Mouse (Mus musculus) neural tube, embryonic 14.5 days (tissue): Measurements from ENCODE around the gene Tcta. TPM values are rescaled to one million over a fixed set of nuclear protein-coding genes. Genes with fewer than 3 reads are reported as not detected.

Experiments
- ATAC-seq: fragments of 200-750 bp; cut with Nextera tagmentation; 2 replicates; pipeline ENCODE4 v1.8.0; 2017; ENCODE audit warnings: low read depth, mild to moderate bottlenecking, moderate TSS enrichment, moderate library complexity
- H3K27ac ChIP-seq: fragments of 300-500 bp; sonication (generic); 2 replicates; pipeline ENCODE4 v1.5.1; 2014; ENCODE audit warnings: low read depth, mild to moderate bottlenecking, control low read depth, low read length, moderate library complexity, mixed read lengths
- H3K27me3 ChIP-seq: fragments of 300-500 bp; sonication (generic); 2 replicates; pipeline ENCODE4 v1.6.1; 2014; ENCODE audit warnings: low read length; ENCODE audit not compliant: control insufficient read depth, insufficient read depth
- H3K36me3 ChIP-seq: fragments of 300-500 bp; sonication (generic); 2 replicates; pipeline ENCODE4 v1.6.1; 2014; ENCODE audit warnings: low read length, mixed read lengths; ENCODE audit not compliant: control insufficient read depth, insufficient read depth
- H3K4me1 ChIP-seq: fragments of 300-500 bp; sonication (generic); 2 replicates; pipeline ENCODE4 v1.6.1; 2014; ENCODE audit warnings: low read length; ENCODE audit not compliant: control insufficient read depth, insufficient read depth
- H3K4me2 ChIP-seq: fragments of 300-500 bp; sonication (generic); 2 replicates; pipeline ENCODE4 v1.6.1; 2014; ENCODE audit warnings: mild to moderate bottlenecking, low read depth, low read length, control low read depth
- H3K4me3 ChIP-seq: fragments of 300-500 bp; sonication (generic); 2 replicates; pipeline ENCODE4 v1.5.1; 2014; ENCODE audit warnings: low read depth, low read length, control low read depth, mixed read lengths
- H3K9ac ChIP-seq: fragments of 300-500 bp; sonication (generic); replicated peaks from 2 replicates; pipeline ENCODE4 v1.6.1; 2014; ENCODE audit warnings: low read depth, mild to moderate bottlenecking, control low read depth, low read length, mixed read lengths
- H3K9me3 ChIP-seq: fragments of 300-500 bp; sonication (generic); 2 replicates; pipeline ENCODE4 v1.6.1; 2016; ENCODE audit warnings: low read length; ENCODE audit not compliant: control insufficient read depth
- WGBS: fragments of 180-500 bp; shearing (Covaris S2); extraction: QIAGEN DNeasy Blood & Tissue Kit; methylation state at CpG from one replicate; pipeline ENCODE4 v1.1.7; 2014; 5-methylcytosine and 5-hydroxymethylcytosine counted together
- polyA plus RNA-seq: library from polyadenylated mRNA; unstranded; fragments of >200 nt; fragmentation: Nextera tagmentation; extraction: Ambion mirVana; gene quantifications from 2 replicates; pipeline ENCODE4 v1.2.1, GENCODE M21; 2014

The Tcta gene
- polyA plus RNA-seq, 1 experiment from 2014 or later, result 55.2 TPM

- no peak overlapping the region for H3K27ac ChIP-seq
- H3K4me2 ChIP-seq, result no peak overlapping the region
- no peaks in the 10 kb centered on the region for H3K27me3 ChIP-seq
- no peak overlapping the region for H3K9ac ChIP-seq
- H3K4me1 ChIP-seq, result peaks cover 20% of the 10 kb centered on the region
- no peak overlapping the region for H3K4me3 ChIP-seq
- no peak for ATAC-seq
- no peaks in the 10 kb centered on the region for H3K9me3 ChIP-seq
- 46% methylated on average over 5 of the region's 5 CpGs for WGBS
- H3K36me3 ChIP-seq, result no peaks in the 10 kb centered on the region
Measured at GRCm38 (mm10) chr9:108342301-108342831, 36.4 kb upstream of the Tcta start.

DNA sequence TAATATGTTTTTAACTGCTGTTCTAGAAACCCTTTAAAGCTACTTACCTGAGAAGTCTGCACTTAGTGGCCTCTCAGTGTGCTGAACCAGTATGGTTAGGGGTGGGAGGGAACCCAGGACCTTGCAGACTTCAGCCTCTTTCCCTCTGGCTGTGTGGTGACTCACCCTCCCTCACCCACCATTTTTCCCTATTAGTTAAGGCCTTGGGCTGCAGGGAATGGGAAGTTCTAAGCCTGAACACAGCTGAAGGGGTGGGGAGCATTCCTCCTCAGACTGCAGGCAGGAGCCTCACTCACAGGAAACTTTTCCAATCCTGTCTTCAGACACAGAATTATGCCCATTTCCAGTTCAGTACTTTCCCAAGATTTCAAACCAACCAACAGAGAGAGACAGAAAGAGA lies 35.8 kb upstream of the Tcta start:
- H3K4me1 ChIP-seq, result peaks cover 20% of the 10 kb centered on the region
- H3K4me3 ChIP-seq, result no peak overlapping the region
- H3K36me3 ChIP-seq, result no peaks in the 10 kb centered on the region
- H3K27ac ChIP-seq, result no peak overlapping the region
- H3K4me2 ChIP-seq, result no peak overlapping the region
- no peaks in the 10 kb centered on the region for H3K9me3 ChIP-seq
- H3K27me3 ChIP-seq, result no peaks in the 10 kb centered on the region
- no peak for ATAC-seq
- no peak overlapping the region for H3K9ac ChIP-seq

- no peaks in the 10 kb centered on the region for H3K9me3 ChIP-seq
- no peak for ATAC-seq
- WGBS, result 87% methylated on average over 5 of the region's 5 CpGs
- no peak overlapping the region for H3K4me3 ChIP-seq
- no peak overlapping the region for H3K9ac ChIP-seq
- H3K4me2 ChIP-seq, result 0 out of 2 replicates have a peak overlapping the region, but pooled peaks have one; percentile 64
- 0 out of 2 replicates have a peak, but pooled peaks cover 2% of the 10 kb centered on the region for H3K36me3 ChIP-seq
- peaks cover 19% of the 10 kb centered on the region for H3K4me1 ChIP-seq
- no peaks in the 10 kb centered on the region for H3K27me3 ChIP-seq
- no peak overlapping the region for H3K27ac ChIP-seq
Measured at GRCm38 (mm10) chr9:108341139-108341475, 35.1 kb upstream of the Tcta start.

DNA sequence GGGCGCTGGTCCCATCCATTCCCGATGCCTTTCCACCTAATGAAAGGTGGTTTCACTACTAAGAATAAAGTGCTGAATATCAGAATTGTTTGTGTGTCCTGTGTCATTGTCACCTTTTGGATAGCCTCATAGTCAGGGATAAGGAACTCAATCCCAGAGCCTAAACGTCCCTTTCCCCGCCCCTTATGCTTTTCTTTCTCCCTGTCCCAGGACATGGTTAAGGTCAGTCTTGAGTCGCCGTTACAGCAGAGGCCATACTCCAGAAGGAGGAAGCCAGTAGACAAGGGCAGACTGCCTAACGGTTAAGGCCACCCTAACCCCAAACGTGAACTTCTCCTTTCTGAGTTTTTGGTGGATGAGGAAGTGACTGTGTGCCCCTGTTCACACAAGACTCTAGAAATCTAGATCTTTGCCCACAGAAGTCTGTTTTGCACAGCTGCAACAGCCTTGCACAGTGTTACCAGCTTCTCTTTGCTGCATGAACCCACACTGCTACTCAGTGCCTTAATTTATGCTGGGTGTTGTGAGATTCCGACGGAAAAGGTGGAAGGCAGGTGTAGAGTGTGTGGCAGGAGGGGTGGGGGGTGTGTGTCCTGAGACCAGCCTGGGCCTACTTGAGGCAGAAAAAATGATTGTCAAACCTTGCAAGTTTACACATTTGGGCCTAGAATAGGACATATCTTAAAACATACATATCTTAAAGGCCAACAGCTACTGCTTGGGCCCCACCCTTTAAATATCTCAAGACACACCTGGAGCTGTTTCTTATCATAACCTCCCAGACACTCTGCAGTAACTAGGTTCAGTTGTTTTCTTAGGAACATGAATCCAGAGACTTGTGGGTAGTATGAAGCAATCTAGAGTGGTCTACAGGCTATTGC lies 34.5 kb upstream of the Tcta start:
- H3K4me2 ChIP-seq, result peak overlapping the region; percentile 64
- ATAC-seq, result no peak
- no peaks in the 10 kb centered on the region for H3K27me3 ChIP-seq
- H3K27ac ChIP-seq, result no peak overlapping the region
- peak overlapping the region; percentile 89; the same call in 1 of the 2 replicates for H3K9ac ChIP-seq
- WGBS, result 69% methylated on average over 10 of the region's 10 CpGs
- H3K4me3 ChIP-seq, result peak overlapping the region; percentile 74
- H3K36me3 ChIP-seq, result 0 out of 2 replicates have a peak, but pooled peaks cover 3% of the 10 kb centered on the region
- peaks cover 15% of the 10 kb centered on the region for H3K4me1 ChIP-seq
- no peaks in the 10 kb centered on the region for H3K9me3 ChIP-seq

DNA sequence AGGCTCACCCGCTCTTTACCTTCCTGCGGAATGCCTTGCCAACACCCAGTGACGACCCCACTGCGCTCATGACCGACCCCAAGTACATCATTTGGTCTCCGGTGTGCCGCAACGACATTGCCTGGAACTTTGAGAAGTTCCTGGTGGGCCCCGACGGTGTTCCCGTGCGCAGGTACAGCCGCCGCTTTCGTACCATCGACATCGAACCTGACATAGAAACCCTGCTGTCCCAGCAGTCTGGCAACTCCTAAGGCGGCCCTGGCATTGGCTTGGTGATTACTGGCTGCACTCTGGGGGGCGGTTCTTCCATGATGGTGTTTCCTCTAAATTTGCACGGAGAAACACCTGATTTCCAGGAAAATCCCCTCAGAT lies 33.9 kb upstream of the Tcta start:
- WGBS, result 15% methylated on average over 20 of the region's 20 CpGs

DNA sequence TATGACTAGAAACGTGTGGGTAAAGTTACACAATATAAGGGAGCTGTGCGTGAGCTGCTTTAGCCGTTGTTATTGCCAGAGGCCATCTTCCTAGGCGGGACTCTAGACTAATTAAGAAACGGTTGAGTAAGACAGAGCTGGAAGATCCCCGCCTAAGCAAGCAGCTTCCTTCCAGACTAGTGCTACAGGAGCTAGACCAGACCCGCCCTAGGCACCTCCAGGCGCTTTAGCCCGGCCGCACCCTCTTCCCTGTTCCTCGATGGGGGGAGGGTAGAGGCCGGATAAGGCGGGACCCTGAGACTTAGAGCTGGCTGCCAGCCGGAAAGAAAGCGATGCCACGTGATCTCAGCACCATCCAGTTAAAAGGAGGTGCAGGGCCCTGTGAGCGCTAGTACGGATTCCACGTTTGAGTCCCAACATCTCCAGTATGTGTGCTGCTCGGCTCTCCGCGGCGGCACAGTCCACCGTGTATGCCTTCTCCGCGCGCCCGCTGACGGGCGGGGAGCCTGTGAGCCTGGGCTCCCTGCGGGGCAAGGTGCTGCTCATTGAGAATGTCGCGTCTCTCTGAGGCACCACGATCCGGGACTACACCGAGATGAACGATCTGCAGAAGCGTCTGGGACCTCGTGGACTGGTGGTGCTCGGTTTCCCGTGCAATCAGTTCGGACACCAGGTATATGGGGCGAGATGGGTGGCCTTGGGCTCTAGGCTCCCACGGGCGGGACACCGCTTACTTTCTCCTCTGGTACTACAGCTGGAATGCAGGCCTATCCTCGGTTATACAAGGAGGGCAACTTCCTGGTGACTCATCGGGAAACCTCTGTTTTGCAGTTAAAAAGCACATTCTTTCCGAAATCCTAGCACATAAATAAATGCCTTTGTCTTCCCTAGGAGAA lies 33.2 kb upstream of the Tcta start, which contains the start of gene Gpx1:
Gene Gpx1, plus strand, starts transcription at position 18 of the 896 bp plus-strand sequence.
- Histone ChIP-seq H3K27me3 (no peaks in the 10 kb centered on the region), H3K27ac (peak within 1 kb of the TSS; percentile 89), H3K9ac (peak within 1 kb of the TSS; percentile 89), H3K9me3 (no peaks in the 10 kb centered on the region), H3K4me3 (peak within 1 kb of the TSS; percentile 74), H3K4me1 (peaks cover 15% of the 10 kb centered on the region), H3K4me2 (peak within 1 kb of the TSS; percentile 64), H3K36me3 (peaks cover 12% of the 10 kb centered on the region; the same call in 1 of the 2 replicates)
- WGBS, result under 1% methylated on average over 49 of the region's 49 CpGs
- peak; percentile 95 for ATAC-seq

More for the DNA sequence above, 33.9 kb upstream of the Tcta start:
- Histone ChIP-seq H3K9ac (peak overlapping the region; percentile 89), H3K36me3 (peaks cover 9% of the 10 kb centered on the region; the same call in 1 of the 2 replicates), H3K9me3 (no peaks in the 10 kb centered on the region), H3K4me1 (peaks cover 15% of the 10 kb centered on the region), H3K27ac (peak overlapping the region; percentile 89; the same call in 1 of the 2 replicates), H3K4me3 (peak overlapping the region; percentile 74), H3K27me3 (no peaks in the 10 kb centered on the region), H3K4me2 (peak overlapping the region; percentile 64)
- no peak for ATAC-seq

- ATAC-seq, result no peak
- H3K9me3 ChIP-seq, result no peaks in the 10 kb centered on the region
Measured at GRCm38 (mm10) chr9:108338551-108338885, 32.6 kb upstream of the Tcta start.

DNA sequence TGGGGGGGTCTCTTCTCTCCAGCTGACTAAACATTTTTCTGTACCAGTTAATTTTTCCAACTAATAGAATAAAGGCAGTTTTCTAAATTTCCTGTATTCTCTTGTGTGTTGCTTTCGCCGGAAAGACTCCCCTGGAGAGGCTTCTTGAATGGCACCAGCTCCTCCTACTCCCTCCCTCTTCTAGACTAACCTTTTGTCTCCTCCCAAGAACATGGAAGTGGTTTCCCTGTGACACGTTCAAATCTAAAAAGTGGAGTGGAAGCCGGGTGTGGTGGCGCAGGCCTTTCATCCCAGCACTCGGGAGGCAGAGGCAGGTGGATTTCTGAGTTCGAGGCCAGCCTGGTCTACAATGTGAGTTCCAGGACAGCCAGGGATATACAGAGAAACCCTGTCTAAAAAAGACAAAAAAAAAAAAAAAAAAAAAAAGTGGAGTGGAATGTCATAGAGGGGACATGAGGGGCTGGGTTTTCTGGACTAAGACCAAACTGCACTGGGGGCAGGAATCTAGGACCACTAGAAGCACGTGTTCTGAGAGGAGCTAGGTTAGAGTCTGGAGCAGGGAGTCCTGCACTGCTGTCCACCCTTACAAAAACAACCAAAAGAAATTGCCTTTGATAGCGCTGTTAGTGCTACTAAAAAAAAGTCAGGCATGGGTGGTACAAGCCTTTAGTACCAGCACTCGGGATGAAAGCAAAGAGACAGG lies 32.0 kb upstream of the Tcta start:
- Histone ChIP-seq H3K4me1 (peaks cover 15% of the 10 kb centered on the region), H3K4me3 (0 out of 2 replicates have a peak overlapping the region, but pooled peaks have one; percentile 74), H3K4me2 (peak overlapping the region; percentile 64; the same call in 1 of the 2 replicates), H3K27ac (peak overlapping the region; percentile 89), H3K36me3 (peaks cover 14% of the 10 kb centered on the region; the same call in 1 of the 2 replicates), H3K9me3 (no peaks in the 10 kb centered on the region), H3K9ac (peak overlapping the region; percentile 89), H3K27me3 (no peaks in the 10 kb centered on the region)
- no peak for ATAC-seq
- 71% methylated on average over 10 of the region's 10 CpGs for WGBS

More at GRCm38 (mm10) chr9:108338551-108338885, 32.6 kb upstream of the Tcta start:
- Histone ChIP-seq H3K4me3 (peak overlapping the region; percentile 74), H3K27me3 (no peaks in the 10 kb centered on the region), H3K27ac (peak overlapping the region; percentile 89), H3K36me3 (peaks cover 14% of the 10 kb centered on the region; the same call in 1 of the 2 replicates), H3K4me1 (peaks cover 15% of the 10 kb centered on the region), H3K4me2 (peak overlapping the region; percentile 64), H3K9ac (peak overlapping the region; percentile 89)
- 33% methylated on average over 6 of the region's 6 CpGs for WGBS
